Mouse (Mus musculus): Measurements from ENCODE around the gene 4921524J17Rik. TPM values are rescaled to one million over a fixed set of nuclear protein-coding genes. Genes with fewer than 3 reads are reported as not detected.

Gene 4921524J17Rik
- total and polyA plus RNA-seq, 3 experiments: 14.6 to 21.9 TPM; not detected in 1

GRCm38 (mm10) chr8:85473246-85473645, 40.6 kb upstream of the 4921524J17Rik start:
- Histone ChIP-seq H3K27me3 (ENCODE audit: control insufficient read depth in 1 of 2, insufficient read depth in 2 of 2, low read length in 2 of 2) (no peaks in the 10 kb centered on the region), H3K4me3 (ENCODE audit: control insufficient read depth in 1 of 2, insufficient read depth in 1 of 2, low read depth in 2 of 2, low read length in 2 of 2) (no peak overlapping the region), H3K79me2 (ENCODE audit: control insufficient read depth, insufficient read depth, low read length, poor library complexity) (no peaks in the 10 kb centered on the region), H3K36me3 (ENCODE audit: control insufficient read depth in 1 of 2, insufficient read depth in 2 of 2, low read length in 2 of 2) (peaks cover 0 to 4% of the 10 kb centered on the region in 2 experiments; a peak in 2 of 4 replicates), H3K9me3 (replicated peaks; ENCODE audit: insufficient read depth, low read length) (no peaks in the 10 kb centered on the region), H3K4me1 (ENCODE audit: control insufficient read depth in 1 of 2, insufficient read depth in 2 of 2, low read length in 2 of 2) (peaks cover 0 to 2% of the 10 kb centered on the region in 2 experiments; a peak in 2 of 4 replicates), H3K27ac (ENCODE audit: control insufficient read depth, low read depth, low read length) (no peak overlapping the region), H3K9ac (ENCODE audit: control insufficient read depth, low read depth, low read length, poor library complexity, severe bottlenecking) (no peak overlapping the region)
- no peak for DNase-seq (ENCODE audit: low read depth, low spot score)
- TF ChIP-seq GABPA (IDR thresholded peaks at IDR 0.05; ENCODE audit: low read depth, low read length) (no peak), KAT2A (conservative IDR thresholded peaks at IDR 0.05; ENCODE audit: low read depth, low read length) (no peak), HCFC1 (IDR thresholded peaks at IDR 0.05; ENCODE audit: low read depth, low read length) (no peak)

DNA sequence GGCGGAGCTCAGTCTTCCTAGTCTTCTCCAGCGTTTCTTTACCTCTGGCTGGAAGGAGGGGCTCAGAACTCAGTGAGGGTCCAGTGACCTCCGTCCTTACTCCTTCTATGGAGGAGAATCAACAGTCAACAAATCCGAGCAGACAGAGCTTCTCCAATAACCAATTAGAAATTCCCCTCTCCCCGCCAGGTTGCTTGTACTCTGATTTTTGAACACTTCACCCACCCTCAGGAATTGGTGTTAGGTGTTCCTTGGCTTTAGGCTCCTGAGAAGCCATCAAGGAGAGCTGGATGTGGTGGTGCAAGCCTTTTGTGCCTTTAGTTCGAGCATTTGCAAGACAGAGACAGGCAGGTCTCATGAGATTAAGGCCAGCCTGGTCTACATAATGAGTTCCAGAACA, 40.2 kb upstream of the 4921524J17Rik start:
- no peaks in the 10 kb centered on the region for H3K27me3 ChIP-seq (ENCODE audit: control insufficient read depth in 1 of 2, insufficient read depth in 2 of 2, low read length in 2 of 2)
- H3K79me2 ChIP-seq (ENCODE audit: control insufficient read depth, insufficient read depth, low read length, poor library complexity): no peaks in the 10 kb centered on the region
- H3K36me3 ChIP-seq (ENCODE audit: control insufficient read depth in 1 of 2, insufficient read depth in 2 of 2, low read length in 2 of 2): peaks cover 0 to 4% of the 10 kb centered on the region in 2 experiments; a peak in 2 of 4 replicates
- TF ChIP-seq CHD1 (IDR thresholded peaks at IDR 0.05; ENCODE audit: low read depth, low read length): no peak
- no peak for TF ChIP-seq SIN3A (IDR thresholded peaks at IDR 0.05; ENCODE audit: low read length)
- no peak for TF ChIP-seq ZMIZ1 (IDR thresholded peaks at IDR 0.05; ENCODE audit: low read depth, low read length)
- no peak for TF ChIP-seq KAT2A (conservative IDR thresholded peaks at IDR 0.05; ENCODE audit: low read depth, low read length)
- no peak for TF ChIP-seq TBP (IDR thresholded peaks at IDR 0.05; ENCODE audit: low read depth, low read length)
- TF ChIP-seq MAFK (IDR thresholded peaks at IDR 0.05; ENCODE audit: borderline replicate concordance, low read depth, low read length): no peak
- no peak for TF ChIP-seq MAZ (IDR thresholded peaks at IDR 0.05; ENCODE audit: low read depth, low read length)
- TF ChIP-seq ELF1 (IDR thresholded peaks at IDR 0.05; ENCODE audit: low read depth, low read length): no peak
- TF ChIP-seq NRF1 (IDR thresholded peaks at IDR 0.05; ENCODE audit: insufficient read depth, low read depth, low read length, poor library complexity, severe bottlenecking): no peak
- H3K4me3 ChIP-seq (ENCODE audit: control insufficient read depth in 1 of 2, insufficient read depth in 1 of 2, low read depth in 2 of 2, low read length in 2 of 2): no peak overlapping the region
- no peak for DNase-seq (ENCODE audit: low read depth, low spot score)
- peaks cover 0 to 2% of the 10 kb centered on the region in 2 experiments; a peak in 2 of 4 replicates for H3K4me1 ChIP-seq (ENCODE audit: control insufficient read depth in 1 of 2, insufficient read depth in 2 of 2, low read length in 2 of 2)
- H3K27ac ChIP-seq (ENCODE audit: control insufficient read depth, low read depth, low read length): no peak overlapping the region
- no peak overlapping the region for H3K9ac ChIP-seq (ENCODE audit: control insufficient read depth, low read depth, low read length, poor library complexity, severe bottlenecking)
- no peaks in the 10 kb centered on the region for H3K9me3 ChIP-seq (replicated peaks; ENCODE audit: insufficient read depth, low read length)

- Histone ChIP-seq H3K36me3 (ENCODE audit: control insufficient read depth in 1 of 2, insufficient read depth in 2 of 2, low read length in 2 of 2) (peaks cover 0 to 2% of the 10 kb centered on the region in 2 experiments; a peak in 1 of 4 replicates), H3K27me3 (ENCODE audit: control insufficient read depth in 1 of 2, insufficient read depth in 2 of 2, low read length in 2 of 2) (peaks cover 0 to 3% of the 10 kb centered on the region in 2 experiments; a peak in 2 of 4 replicates)
- TF ChIP-seq RAD21 (IDR thresholded peaks at IDR 0.05; ENCODE audit: low read depth, low read length) (no peak), USF1 (IDR thresholded peaks at IDR 0.05; ENCODE audit: low read depth, low read length) (no peak), ZNF384 (IDR thresholded peaks at IDR 0.05; ENCODE audit: low read depth, low read length) (no peak), MAFK (IDR thresholded peaks at IDR 0.05; ENCODE audit: borderline replicate concordance, low read depth, low read length) (no peak), MAX (IDR thresholded peaks at IDR 0.05; ENCODE audit: low read length) (no peak), CHD2 (IDR thresholded peaks at IDR 0.05; ENCODE audit: low read length) (no peak), USF2 (IDR thresholded peaks at IDR 0.05; ENCODE audit: borderline replicate concordance in 1 of 2, insufficient read depth in 1 of 2, low read depth in 1 of 2, low read length in 2 of 2) (no peak), MYB (IDR thresholded peaks at IDR 0.05; ENCODE audit: low read depth, low read length) (no peak), ELF1 (IDR thresholded peaks at IDR 0.05; ENCODE audit: low read depth, low read length) (no peak), TCF12 (IDR thresholded peaks at IDR 0.05; ENCODE audit: low read depth, low read length) (no peak)
Observed at GRCm38 (mm10) chr8:85470753-85471152, 38.1 kb upstream of the 4921524J17Rik start.

More at GRCm38 (mm10) chr8:85470753-85471152, 38.1 kb upstream of the 4921524J17Rik start:
- no peak overlapping the region for H3K9ac ChIP-seq (ENCODE audit: control insufficient read depth, low read depth, low read length, poor library complexity, severe bottlenecking)
- no peak for DNase-seq (ENCODE audit: low read depth, low spot score)
- H3K4me3 ChIP-seq (ENCODE audit: control insufficient read depth in 1 of 2, insufficient read depth in 1 of 2, low read depth in 2 of 2, low read length in 2 of 2): no peak overlapping the region
- peaks cover 0 to 2% of the 10 kb centered on the region in 2 experiments; a peak in 2 of 4 replicates for H3K4me1 ChIP-seq (ENCODE audit: control insufficient read depth in 1 of 2, insufficient read depth in 2 of 2, low read length in 2 of 2)
- H3K27ac ChIP-seq (ENCODE audit: control insufficient read depth, low read depth, low read length): no peak overlapping the region
- no peaks in the 10 kb centered on the region for H3K9me3 ChIP-seq (replicated peaks; ENCODE audit: insufficient read depth, low read length)
- H3K79me2 ChIP-seq (ENCODE audit: control insufficient read depth, insufficient read depth, low read length, poor library complexity): no peaks in the 10 kb centered on the region

Data from MEL (cell line).